Mouse (Mus musculus) neural tube, embryonic 11.5 days (tissue): ENCODE results near the gene Cul9. TPM values are rescaled to one million over a fixed set of nuclear protein-coding genes. Genes with fewer than 3 reads are reported as not detected.

Experiments
- ATAC-seq: fragments of 200-750 bp; cut with Nextera tagmentation; 2 replicates; pipeline ENCODE4 v1.8.0; 2017; ENCODE audit warnings: moderate number of reproducible peaks, mild to moderate bottlenecking, moderate TSS enrichment, moderate library complexity; ENCODE audit not compliant: insufficient read depth, low FRiP score, low TSS enrichment
- DNase-seq: peaks from one replicate; pipeline ENCODE4 v3.0.0-alpha.2; 2015; ENCODE audit warnings: low spot score
- H3K27ac ChIP-seq: fragments of 300-500 bp; sonication (generic); 2 replicates; pipeline ENCODE4 v1.5.1; 2014; ENCODE audit warnings: low read depth, mild to moderate bottlenecking, low read length
- H3K27me3 ChIP-seq: fragments of 300-500 bp; sonication (generic); 2 replicates; pipeline ENCODE4 v1.6.1; 2014; ENCODE audit warnings: mild to moderate bottlenecking, low read length, mixed read lengths; ENCODE audit not compliant: control insufficient read depth, insufficient read depth
- H3K36me3 ChIP-seq: fragments of 300-500 bp; sonication (generic); 2 replicates; pipeline ENCODE4 v1.6.1; 2014; ENCODE audit warnings: mild to moderate bottlenecking, low read length, moderate library complexity, mixed read lengths; ENCODE audit not compliant: control insufficient read depth, insufficient read depth
- H3K4me1 ChIP-seq: fragments of 300-500 bp; sonication (generic); 2 replicates; pipeline ENCODE4 v1.6.1; 2014; ENCODE audit warnings: low read length, mixed read lengths; ENCODE audit not compliant: control insufficient read depth, insufficient read depth
- H3K4me2 ChIP-seq: fragments of 300-500 bp; sonication (generic); 2 replicates; pipeline ENCODE4 v1.6.1; 2014; ENCODE audit warnings: low read depth, mild to moderate bottlenecking, moderate library complexity
- H3K4me3 ChIP-seq: fragments of 300-500 bp; sonication (generic); 2 replicates; pipeline ENCODE4 v1.5.1; 2014; ENCODE audit warnings: low read depth, low read length
- H3K9ac ChIP-seq: fragments of 300-500 bp; sonication (generic); 2 replicates; pipeline ENCODE4 v1.6.1; 2014; ENCODE audit warnings: mild to moderate bottlenecking, low read length
- H3K9me3 ChIP-seq: fragments of 300-500 bp; sonication (generic); 2 replicates; pipeline ENCODE4 v1.6.1; 2016; ENCODE audit warnings: low read length; ENCODE audit not compliant: control insufficient read depth
- WGBS: fragments of 180-500 bp; shearing (Covaris S2); extraction: QIAGEN DNeasy Blood & Tissue Kit; methylation state at CpG from one replicate; pipeline ENCODE4 v1.1.7; 2014; 5-methylcytosine and 5-hydroxymethylcytosine counted together
- polyA plus RNA-seq: library from polyadenylated mRNA; unstranded; fragments of >200 nt; fragmentation: Nextera tagmentation; extraction: Ambion mirVana; gene quantifications from 2 replicates; pipeline ENCODE4 v1.2.1, GENCODE M21; 2014

Gene Cul9
- polyA plus RNA-seq, 1 experiment from 2014 or later: 4.4 TPM

DNA sequence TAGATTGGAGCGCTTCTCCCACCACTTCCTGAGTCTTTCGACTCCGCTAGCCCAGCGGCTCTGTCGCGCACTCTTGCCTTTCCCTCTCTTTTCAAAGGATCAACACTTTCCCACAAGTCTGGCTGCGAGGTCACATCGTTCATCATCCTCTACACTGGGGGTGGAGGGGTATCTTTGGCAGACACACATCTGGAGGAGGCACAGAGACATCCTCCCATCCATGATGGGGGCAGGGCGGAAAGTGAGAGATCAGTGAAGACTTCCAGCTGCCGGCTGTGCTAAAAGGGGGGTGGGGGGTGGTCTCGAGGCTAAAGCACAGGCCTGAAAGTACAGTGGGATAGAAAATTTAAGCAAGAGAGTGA is 10.4 kb upstream of the Cul9 start:
- ATAC-seq: peak; percentile 8; the same call in 1 of the 2 replicates
- no peaks in the 10 kb centered on the region for H3K27me3 ChIP-seq
- WGBS: under 1% methylated on average over 11 of the region's 11 CpGs
- H3K27ac ChIP-seq: peak overlapping the region; percentile 58
- H3K4me3 ChIP-seq: peak overlapping the region; percentile 96
- peaks cover 22% of the 10 kb centered on the region for H3K4me1 ChIP-seq
- H3K9ac ChIP-seq: peak overlapping the region; percentile 46
- H3K9me3 ChIP-seq: no peaks in the 10 kb centered on the region
- DNase-seq: peak; percentile 74
- H3K36me3 ChIP-seq: no peaks in the 10 kb centered on the region; the same call in none of the 2 replicates
- peak overlapping the region; percentile 58 for H3K4me2 ChIP-seq

DNA sequence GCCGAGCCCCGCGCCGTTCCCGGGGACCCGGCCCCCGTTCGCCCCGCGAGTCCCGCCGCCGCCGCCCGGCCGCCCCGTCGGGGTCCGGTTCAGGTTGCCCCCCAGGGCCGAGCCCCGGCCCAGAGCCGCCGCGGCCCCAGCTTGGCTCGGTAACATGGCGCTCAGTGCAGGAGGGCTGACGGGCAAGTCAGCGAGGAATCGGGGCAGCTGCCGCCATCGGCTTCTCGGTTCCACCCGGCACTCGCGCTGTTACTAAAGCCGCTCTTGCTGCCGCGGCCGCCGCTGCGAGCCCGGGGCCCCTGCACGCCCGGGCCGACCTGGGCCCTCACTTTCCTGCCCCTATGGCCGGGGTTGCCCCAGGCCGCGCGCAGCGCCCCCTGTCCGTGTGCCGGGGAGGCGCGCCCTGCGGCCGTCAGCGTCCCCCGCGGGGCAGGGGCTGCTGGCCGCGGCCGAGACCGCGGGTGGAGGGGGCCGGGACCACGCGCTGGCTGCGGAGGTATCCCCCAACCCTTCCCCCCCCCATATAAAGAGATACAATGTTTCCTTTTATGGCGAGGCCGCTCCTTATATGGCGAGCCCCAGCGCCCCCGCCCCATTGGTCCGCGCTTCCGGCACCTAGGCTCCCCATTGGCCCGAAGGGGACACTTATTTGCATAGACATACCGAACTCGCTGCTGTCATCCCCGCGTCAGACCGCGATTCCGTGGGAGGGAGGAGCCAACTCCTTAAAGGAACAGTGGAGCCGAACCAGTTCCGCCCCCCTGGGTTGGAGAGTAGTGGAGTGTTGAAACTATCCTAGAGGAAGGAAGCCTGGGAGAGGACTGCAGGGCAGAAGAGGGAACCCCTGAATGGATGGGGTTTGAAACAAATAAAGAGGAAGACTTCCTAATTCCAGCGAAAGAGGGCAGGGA is 9.7 kb upstream of the Cul9 start, which contains the start of gene Srf:
Srf (minus strand) TSS at position 503 of the 911 bp plus-strand sequence.
- DNase-seq (peak; percentile 98), ATAC-seq (peak; percentile 92)
- Histone ChIP-seq H3K4me3 (peak within 1 kb of the TSS; percentile 96), H3K36me3 (no peaks in the 10 kb centered on the region; the same call in none of the 2 replicates), H3K27ac (peak within 1 kb of the TSS; percentile 86), H3K27me3 (no peaks in the 10 kb centered on the region), H3K4me2 (peak within 1 kb of the TSS; percentile 89), H3K9ac (peak within 1 kb of the TSS; percentile 96), H3K9me3 (no peaks in the 10 kb centered on the region), H3K4me1 (peaks cover 22% of the 10 kb centered on the region)
- 0% methylated on average over 78 of the region's 87 CpGs for WGBS

DNA sequence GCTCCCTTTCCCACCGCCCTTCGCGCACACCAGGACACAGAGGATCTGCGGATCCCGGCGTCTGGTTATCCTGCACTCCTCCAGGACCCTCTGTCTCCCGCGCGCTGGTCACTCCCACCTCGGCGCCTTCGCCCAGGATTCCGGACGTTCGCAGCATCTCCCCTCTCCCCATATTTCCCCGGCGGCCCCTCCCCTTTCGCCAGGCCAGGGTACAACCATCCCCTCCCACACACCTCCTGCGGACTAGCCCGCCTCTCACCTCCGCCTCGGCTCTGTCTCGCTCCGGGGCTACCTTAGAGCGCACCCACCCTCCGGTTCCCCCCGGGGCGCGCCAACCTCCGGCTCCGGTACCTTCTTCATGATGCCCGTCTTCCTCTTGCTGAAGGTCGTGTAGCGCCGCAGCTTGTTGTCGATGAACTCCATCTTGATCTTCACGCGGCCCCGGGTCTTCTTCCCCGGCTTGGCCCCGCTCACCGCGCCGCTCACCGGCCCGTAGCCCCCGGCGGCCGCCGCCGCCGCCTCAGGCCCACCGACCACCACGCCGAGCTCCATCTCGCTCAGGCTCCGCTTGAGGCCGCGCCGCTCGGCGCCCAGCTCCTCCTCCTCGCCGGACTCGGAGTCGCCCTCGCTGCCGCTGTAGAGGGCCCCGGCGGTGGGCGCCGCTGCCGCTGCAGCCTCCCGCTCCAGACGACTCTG is 8.9 kb upstream of the Cul9 start:
- no peak for ATAC-seq
- WGBS: 0% methylated on average over 75 of the region's 75 CpGs

DNA sequence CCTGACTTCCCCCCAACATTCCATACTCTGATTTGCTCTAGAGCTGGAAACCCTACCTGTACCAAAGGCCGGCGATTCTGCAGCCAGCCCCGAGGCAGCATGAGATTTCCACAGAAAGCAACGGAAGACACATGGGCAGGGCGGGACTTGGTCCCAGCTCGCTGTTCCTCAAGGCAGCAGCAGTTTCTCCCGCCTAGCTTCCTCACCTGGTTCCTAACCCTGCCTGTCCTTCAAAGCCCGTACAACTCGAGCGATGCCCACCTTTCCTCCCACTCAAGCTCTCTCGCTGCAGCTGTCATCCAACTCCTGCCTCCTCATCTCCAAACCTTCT is 8.4 kb upstream of the Cul9 start:
- ATAC-seq: no peak
- Histone ChIP-seq H3K27ac (no peak overlapping the region), H3K27me3 (no peaks in the 10 kb centered on the region), H3K36me3 (no peaks in the 10 kb centered on the region; the same call in none of the 2 replicates), H3K9me3 (no peaks in the 10 kb centered on the region), H3K9ac (peak overlapping the region; percentile 96), H3K4me1 (peaks cover 22% of the 10 kb centered on the region), H3K4me2 (peak overlapping the region; percentile 89), H3K4me3 (peak overlapping the region; percentile 96)
- peak; percentile 31 for DNase-seq
- WGBS: 1% methylated on average over 11 of the region's 11 CpGs

More for the DNA sequence above, 8.9 kb upstream of the Cul9 start:
- Histone ChIP-seq H3K27me3 (no peaks in the 10 kb centered on the region), H3K4me1 (peaks cover 22% of the 10 kb centered on the region), H3K9me3 (no peaks in the 10 kb centered on the region), H3K9ac (peak overlapping the region; percentile 96), H3K4me3 (peak overlapping the region; percentile 96), H3K4me2 (peak overlapping the region; percentile 89), H3K36me3 (no peaks in the 10 kb centered on the region; the same call in none of the 2 replicates), H3K27ac (peak overlapping the region; percentile 86)
- peak; percentile 63 for DNase-seq

- Histone ChIP-seq H3K9ac (peak overlapping the region; percentile 96), H3K4me3 (peak overlapping the region; percentile 96), H3K9me3 (no peaks in the 10 kb centered on the region), H3K4me2 (peak overlapping the region; percentile 89), H3K27me3 (no peaks in the 10 kb centered on the region), H3K27ac (no peak overlapping the region), H3K36me3 (no peaks in the 10 kb centered on the region; the same call in none of the 2 replicates), H3K4me1 (peaks cover 22% of the 10 kb centered on the region)
- 74% methylated on average over 3 of the region's 3 CpGs for WGBS
- no peak for ATAC-seq
- DNase-seq: no peak
Measured at GRCm38 (mm10) chr17:46553926-46554325, 7.7 kb upstream of the Cul9 start.

- WGBS: 46% methylated on average over 11 of the region's 11 CpGs
- peak overlapping the region; percentile 31 for H3K9ac ChIP-seq
- ATAC-seq: no peak
Measured at GRCm38 (mm10) chr17:46553469-46553868, 7.3 kb upstream of the Cul9 start.

DNA sequence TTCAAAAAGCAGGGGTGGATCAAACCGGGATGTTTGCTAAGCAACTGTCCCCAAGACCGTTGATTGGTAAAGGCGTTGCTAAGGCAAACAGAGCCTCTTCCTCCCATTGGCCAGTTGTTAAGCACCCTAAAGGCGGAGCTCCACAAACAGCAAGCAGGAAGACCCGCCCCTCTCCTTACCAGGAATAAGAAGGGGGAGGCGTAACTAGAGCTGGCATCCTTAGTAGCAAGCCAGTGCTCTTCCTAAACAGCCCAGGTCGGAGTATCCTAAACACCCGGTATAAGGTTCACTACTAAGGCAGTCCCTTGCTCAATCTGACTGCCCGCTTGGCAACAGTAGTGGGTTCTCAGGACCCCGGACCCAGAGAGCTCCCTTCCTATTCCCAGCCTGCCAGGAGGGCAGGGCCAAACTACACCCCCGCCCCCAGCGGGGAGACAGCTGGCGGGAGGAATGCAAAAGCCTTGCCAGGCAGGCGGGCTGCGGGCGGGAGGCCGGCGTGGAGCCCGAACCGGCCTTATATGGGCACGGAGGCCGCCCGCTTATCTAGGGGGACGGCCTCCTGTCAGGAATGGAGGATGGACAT is 6.7 kb upstream of the Cul9 start:
- Histone ChIP-seq H3K4me3 (peak overlapping the region; percentile 24), H3K9me3 (no peaks in the 10 kb centered on the region), H3K4me1 (peaks cover 22% of the 10 kb centered on the region), H3K27me3 (no peaks in the 10 kb centered on the region), H3K36me3 (peaks cover 2% of the 10 kb centered on the region), H3K4me2 (peak overlapping the region; percentile 89), H3K27ac (peak overlapping the region; percentile 54; the same call in 1 of the 2 replicates), H3K9ac (peak overlapping the region; percentile 5)
- DNase-seq (peak; percentile 86), ATAC-seq (peak; percentile 74)
- WGBS: under 1% methylated on average over 24 of the region's 24 CpGs

More at GRCm38 (mm10) chr17:46553469-46553868, 7.3 kb upstream of the Cul9 start:
- Histone ChIP-seq H3K4me3 (peak overlapping the region; percentile 24), H3K9me3 (no peaks in the 10 kb centered on the region), H3K36me3 (no peaks in the 10 kb centered on the region; the same call in none of the 2 replicates), H3K4me2 (peak overlapping the region; percentile 89), H3K27me3 (no peaks in the 10 kb centered on the region), H3K27ac (peak overlapping the region; percentile 54; the same call in 1 of the 2 replicates), H3K4me1 (peaks cover 22% of the 10 kb centered on the region)
- DNase-seq: no peak

GRCm38 (mm10) chr17:46552151-46552550 is 6.0 kb upstream of the Cul9 start:
- H3K9me3 ChIP-seq: no peaks in the 10 kb centered on the region
- no peak overlapping the region for H3K4me2 ChIP-seq
- WGBS: 86% methylated on average over 7 of the region's 7 CpGs
- H3K4me3 ChIP-seq: no peak overlapping the region
- no peaks in the 10 kb centered on the region for H3K27me3 ChIP-seq
- H3K4me1 ChIP-seq: peaks cover 25% of the 10 kb centered on the region
- no peak overlapping the region for H3K27ac ChIP-seq
- no peak overlapping the region for H3K9ac ChIP-seq
- H3K36me3 ChIP-seq: peaks cover 2% of the 10 kb centered on the region
- ATAC-seq: no peak
- no peak for DNase-seq
